Mouse (Mus musculus): ENCODE measurements around the gene Eif5.

Gene Eif5

GRCm38 (mm10) chr12:111563076-111563629 lies 25.3 kb downstream of the Eif5 start:
- no peak for DNase-seq (ENCODE audit: low spot score in 2 of 2)

GRCm38 (mm10) chr12:111565363-111565762 lies 27.5 kb downstream of the Eif5 start:
- no peak for DNase-seq (ENCODE audit: low spot score in 2 of 2)

- no peak for DNase-seq (ENCODE audit: low spot score in 2 of 2)
Measured at GRCm38 (mm10) chr12:111568836-111569235, 31.0 kb downstream of the Eif5 start.

GRCm38 (mm10) chr12:111572406-111572805 lies 34.6 kb downstream of the Eif5 start:
- DNase-seq (ENCODE audit: low spot score in 2 of 2): no peak

GRCm38 (mm10) chr12:111573315-111573714 lies 35.5 kb downstream of the Eif5 start:
- no peak for DNase-seq (ENCODE audit: low spot score in 2 of 2)

- DNase-seq (ENCODE audit: low spot score in 2 of 2): peak; percentile 93 to 96
Measured at GRCm38 (mm10) chr12:111574074-111574886, 36.5 kb downstream of the Eif5 start, which contains the start of gene Mark3. Gene Mark3, plus strand, starts transcription at chr12:111574523.

- peak in 1 of 2 experiments; percentile 24 for DNase-seq (ENCODE audit: low spot score in 2 of 2)
Measured at GRCm38 (mm10) chr12:111574887-111575838, 37.3 kb downstream of the Eif5 start.

GRCm38 (mm10) chr12:111583058-111583457 lies 45.2 kb downstream of the Eif5 start:
- DNase-seq (ENCODE audit: low spot score in 2 of 2): no peak

- no peak for DNase-seq (ENCODE audit: low spot score in 2 of 2)
Measured at GRCm38 (mm10) chr12:111584401-111584800, 46.6 kb downstream of the Eif5 start.

GRCm38 (mm10) chr12:111587252-111587651 lies 49.4 kb downstream of the Eif5 start:
- DNase-seq (ENCODE audit: low spot score in 2 of 2): no peak

- no peak for DNase-seq (ENCODE audit: low spot score in 2 of 2)
Measured at GRCm38 (mm10) chr12:111592407-111593021, 54.7 kb downstream of the Eif5 start.

- DNase-seq (ENCODE audit: low spot score in 2 of 2): no peak
Measured at GRCm38 (mm10) chr12:111593775-111594174, 56.0 kb downstream of the Eif5 start.

Measured in frontal cortex, postnatal 14 days (tissue).